Mouse (Mus musculus): ENCODE results near the gene Ext2. TPM values are rescaled to one million over a fixed set of nuclear protein-coding genes. Genes with fewer than 3 reads are reported as not detected.

Ext2 gene
- polyA plus RNA-seq, 1 experiment from 2014 or later: 93.6 TPM

DNA sequence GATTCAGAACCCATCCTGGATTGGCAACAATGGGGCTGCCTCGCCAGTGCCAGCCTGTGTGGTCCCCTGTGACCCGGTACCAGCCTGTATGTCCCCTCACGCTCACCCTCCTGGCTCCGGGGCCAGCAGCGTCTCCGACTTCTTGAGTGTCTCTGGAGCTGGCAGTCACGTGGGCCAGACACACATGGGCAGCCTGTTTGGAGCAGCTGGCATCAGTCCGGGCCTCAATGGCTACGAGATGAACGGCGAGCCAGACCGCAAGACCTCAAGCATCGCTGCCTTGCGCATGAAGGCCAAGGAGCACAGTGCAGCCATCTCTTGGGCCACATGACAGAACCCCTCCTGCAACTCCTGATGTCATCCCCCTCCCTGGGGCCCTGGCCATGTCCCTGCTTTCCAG, 145.1 kb downstream of the Ext2 start:
- ATAC-seq (ENCODE audit: insufficient read depth, low FRiP score): no peak
- Histone ChIP-seq H3K4me2 (ENCODE audit: low read depth, low read length) (no peak overlapping the region), H3K27ac (ENCODE audit: low read length) (no peak overlapping the region), H3K9me3 (replicated peaks; ENCODE audit: control insufficient read depth, low read length) (no peaks in the 10 kb centered on the region), H3K4me3 (replicated peaks; ENCODE audit: low read length) (no peak overlapping the region), H3K27me3 (ENCODE audit: control insufficient read depth, insufficient read depth, low read length) (no peaks in the 10 kb centered on the region), H3K9ac (ENCODE audit: low read length) (no peak overlapping the region), H3K36me3 (ENCODE audit: control insufficient read depth, insufficient read depth, low read length) (no peaks in the 10 kb centered on the region), H3K4me1 (ENCODE audit: control insufficient read depth, insufficient read depth, low read length) (no peaks in the 10 kb centered on the region)
- WGBS: 88% methylated on average over 14 of the region's 14 CpGs

DNA sequence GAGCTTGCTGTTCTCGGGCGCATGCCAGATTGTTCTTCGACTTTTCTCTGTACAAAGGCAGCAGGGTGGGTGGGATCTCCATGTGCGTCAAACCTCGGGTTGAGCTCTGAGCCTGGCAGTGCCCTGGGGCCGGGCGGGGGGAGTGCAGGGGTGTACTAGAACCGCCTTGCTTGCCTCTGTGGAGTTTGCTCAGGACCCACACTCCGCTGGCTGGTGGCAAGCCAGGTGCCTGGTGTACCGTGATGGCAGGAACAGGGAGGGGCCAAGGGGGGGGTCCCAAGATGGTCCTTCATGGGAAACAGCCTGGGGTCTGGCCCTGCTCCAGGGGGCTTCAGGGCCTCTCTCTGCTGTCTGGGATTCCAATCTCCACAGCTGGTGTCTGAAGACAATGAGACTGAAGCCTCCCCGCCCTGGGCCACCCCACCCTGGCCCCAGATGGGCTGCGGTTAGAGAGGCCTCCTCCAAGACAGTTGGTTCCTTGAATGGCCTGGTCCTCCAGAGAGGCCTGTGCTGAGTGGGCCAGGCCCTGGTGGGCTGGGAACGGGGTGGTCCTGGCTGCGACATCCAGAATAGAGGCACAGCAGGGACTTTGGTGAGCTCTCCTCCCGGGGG, 150.7 kb downstream of the Ext2 start:
- 71% methylated on average over 15 of the region's 15 CpGs for WGBS
- Histone ChIP-seq H3K9ac (ENCODE audit: low read length) (no peak overlapping the region; the same call in 1 of the 2 replicates), H3K4me3 (replicated peaks; ENCODE audit: low read length) (no peak overlapping the region), H3K27ac (ENCODE audit: low read length) (no peak overlapping the region), H3K27me3 (ENCODE audit: control insufficient read depth, insufficient read depth, low read length) (no peaks in the 10 kb centered on the region), H3K36me3 (ENCODE audit: control insufficient read depth, insufficient read depth, low read length) (no peaks in the 10 kb centered on the region), H3K4me1 (ENCODE audit: control insufficient read depth, insufficient read depth, low read length) (0 out of 2 replicates have a peak, but pooled peaks cover 3% of the 10 kb centered on the region), H3K4me2 (ENCODE audit: low read depth, low read length) (no peak overlapping the region), H3K9me3 (replicated peaks; ENCODE audit: control insufficient read depth, low read length) (no peaks in the 10 kb centered on the region)
- no peak for ATAC-seq (ENCODE audit: insufficient read depth, low FRiP score)

DNA sequence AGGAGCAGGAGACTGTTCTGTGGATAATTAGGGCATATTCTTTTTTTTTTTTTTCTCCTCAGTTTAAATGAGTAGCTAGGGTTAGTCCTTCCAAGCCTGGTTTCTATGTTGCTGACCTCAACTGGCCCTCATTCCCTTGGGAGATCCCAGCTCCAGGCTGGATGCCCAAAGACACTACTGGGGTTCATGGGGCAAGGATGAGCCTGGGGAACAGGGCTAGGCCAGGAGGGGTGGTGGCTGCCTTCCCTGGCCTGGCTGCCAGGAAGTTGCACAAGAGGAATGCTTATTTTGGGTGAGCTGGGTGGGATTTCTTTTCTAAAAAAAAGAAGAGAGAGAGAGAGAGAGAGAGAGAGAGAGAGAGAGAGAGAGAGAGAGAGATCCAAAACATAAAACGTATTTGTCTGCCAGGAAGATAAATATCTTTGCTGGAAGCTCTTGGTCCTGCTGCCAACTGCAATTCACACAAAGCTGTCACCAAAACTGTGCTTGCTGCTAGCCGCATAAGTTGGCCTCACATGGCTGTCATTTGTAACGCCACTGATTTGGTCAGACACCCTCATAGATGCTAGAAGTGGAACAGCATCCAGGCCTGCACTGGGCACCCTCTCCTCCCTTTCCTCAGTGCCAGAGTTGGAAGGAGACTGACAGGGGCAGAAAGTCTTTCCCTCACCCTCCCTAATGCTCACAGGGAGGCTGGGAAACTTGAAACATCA, 156.1 kb downstream of the Ext2 start:
- no peak overlapping the region for H3K9ac ChIP-seq (ENCODE audit: low read length)
- no peak overlapping the region for H3K4me2 ChIP-seq (ENCODE audit: low read depth, low read length)
- no peak overlapping the region for H3K27ac ChIP-seq (ENCODE audit: low read length)
- no peaks in the 10 kb centered on the region for H3K27me3 ChIP-seq (ENCODE audit: control insufficient read depth, insufficient read depth, low read length)
- H3K4me1 ChIP-seq (ENCODE audit: control insufficient read depth, insufficient read depth, low read length): no peaks in the 10 kb centered on the region
- H3K9me3 ChIP-seq (replicated peaks; ENCODE audit: control insufficient read depth, low read length): no peaks in the 10 kb centered on the region
- ATAC-seq (ENCODE audit: insufficient read depth, low FRiP score): no peak
- H3K4me3 ChIP-seq (replicated peaks; ENCODE audit: low read length): no peak overlapping the region
- H3K36me3 ChIP-seq (ENCODE audit: control insufficient read depth, insufficient read depth, low read length): no peaks in the 10 kb centered on the region
- 45% methylated on average over 3 of the region's 3 CpGs for WGBS

DNA sequence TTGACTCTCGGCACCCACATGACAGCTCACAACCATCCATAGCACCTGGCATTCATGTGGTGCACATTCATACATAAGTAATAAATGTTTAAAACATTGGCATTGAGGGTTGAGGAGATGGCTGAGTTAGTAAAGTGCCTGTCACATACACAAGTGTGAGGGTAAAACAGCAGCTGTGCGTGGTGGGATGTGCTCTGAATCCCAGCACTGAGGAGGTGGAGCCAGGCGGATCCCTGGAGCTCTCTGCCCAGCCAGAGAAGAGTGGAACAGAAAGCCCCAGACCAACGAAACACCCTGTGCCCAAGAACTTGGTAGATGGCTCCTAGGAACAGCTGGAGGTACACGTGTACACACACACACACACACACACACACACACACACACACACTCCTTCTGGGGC, 156.9 kb downstream of the Ext2 start:
- Histone ChIP-seq H3K27me3 (ENCODE audit: control insufficient read depth, insufficient read depth, low read length) (no peaks in the 10 kb centered on the region), H3K27ac (ENCODE audit: low read length) (no peak overlapping the region), H3K4me2 (ENCODE audit: low read depth, low read length) (no peak overlapping the region), H3K9me3 (replicated peaks; ENCODE audit: control insufficient read depth, low read length) (no peaks in the 10 kb centered on the region), H3K4me1 (ENCODE audit: control insufficient read depth, insufficient read depth, low read length) (no peaks in the 10 kb centered on the region), H3K9ac (ENCODE audit: low read length) (no peak overlapping the region), H3K36me3 (ENCODE audit: control insufficient read depth, insufficient read depth, low read length) (no peaks in the 10 kb centered on the region), H3K4me3 (replicated peaks; ENCODE audit: low read length) (no peak overlapping the region)
- 77% methylated on average over 5 of the region's 5 CpGs for WGBS
- no peak for ATAC-seq (ENCODE audit: insufficient read depth, low FRiP score)

DNA sequence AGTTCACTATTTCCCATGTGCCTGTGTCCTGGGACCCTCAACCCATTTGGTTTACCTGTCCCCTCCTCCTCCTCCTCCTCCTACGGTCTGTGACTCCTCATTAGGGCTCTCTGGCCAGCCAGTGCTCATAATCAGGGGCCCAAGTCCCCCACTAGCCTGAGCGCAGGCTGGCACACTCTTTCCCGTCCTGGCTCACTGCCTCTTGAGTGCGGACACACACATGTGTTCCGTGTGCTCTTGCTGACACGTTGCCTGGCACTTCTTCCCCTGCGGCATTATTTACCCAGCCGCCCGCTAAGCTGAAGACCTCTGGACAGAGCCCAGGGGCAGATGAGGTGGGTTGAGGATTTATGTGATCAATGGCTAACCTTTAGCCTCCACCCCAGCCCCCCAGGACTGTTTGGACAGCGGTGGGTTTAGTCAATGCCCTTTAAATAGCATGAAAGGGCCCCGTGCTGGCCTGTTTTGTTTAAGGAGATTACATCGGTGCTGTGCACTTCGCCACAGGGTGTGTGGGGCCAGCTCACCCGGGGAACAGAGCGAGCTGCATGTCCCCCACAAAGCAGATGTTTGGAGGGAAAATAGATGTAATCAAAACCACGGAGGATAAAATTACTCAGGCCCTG, 160.0 kb downstream of the Ext2 start:
- ATAC-seq (ENCODE audit: insufficient read depth, low FRiP score): no peak
- no peaks in the 10 kb centered on the region for H3K27me3 ChIP-seq (ENCODE audit: control insufficient read depth, insufficient read depth, low read length)

DNA sequence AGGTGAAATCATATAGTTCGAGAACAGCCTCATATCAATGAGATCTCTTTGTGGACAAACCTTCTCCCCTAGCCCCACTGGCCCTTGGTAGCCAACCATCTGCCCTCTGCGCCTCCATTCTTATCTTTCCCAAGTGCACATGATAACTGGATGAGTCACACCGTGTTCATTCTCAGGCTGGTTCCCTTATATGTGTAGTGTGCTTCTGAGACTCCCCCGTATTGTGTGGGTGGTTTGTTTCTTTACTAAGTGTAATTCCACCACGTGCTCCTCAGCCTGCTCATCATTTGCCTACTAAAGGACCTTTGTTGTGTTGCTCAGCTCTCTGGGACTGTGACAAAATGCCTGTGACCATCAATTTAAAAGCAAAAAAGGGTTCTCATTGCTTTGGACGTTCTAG, 161.3 kb downstream of the Ext2 start:
- H3K27me3 ChIP-seq (ENCODE audit: control insufficient read depth, insufficient read depth, low read length): no peaks in the 10 kb centered on the region
- no peaks in the 10 kb centered on the region for H3K36me3 ChIP-seq (ENCODE audit: control insufficient read depth, insufficient read depth, low read length)
- no peak overlapping the region for H3K4me2 ChIP-seq (ENCODE audit: low read depth, low read length)
- ATAC-seq (ENCODE audit: insufficient read depth, low FRiP score): no peak
- no peaks in the 10 kb centered on the region for H3K9me3 ChIP-seq (replicated peaks; ENCODE audit: control insufficient read depth, low read length)
- H3K9ac ChIP-seq (ENCODE audit: low read length): no peak overlapping the region
- no peak overlapping the region for H3K4me3 ChIP-seq (replicated peaks; ENCODE audit: low read length)
- H3K4me1 ChIP-seq (ENCODE audit: control insufficient read depth, insufficient read depth, low read length): no peaks in the 10 kb centered on the region
- no peak overlapping the region for H3K27ac ChIP-seq (ENCODE audit: low read length)
- WGBS: 82% methylated on average over 6 of the region's 6 CpGs

More for the DNA sequence above, 160.0 kb downstream of the Ext2 start:
- H3K9me3 ChIP-seq (replicated peaks; ENCODE audit: control insufficient read depth, low read length): no peaks in the 10 kb centered on the region
- no peak overlapping the region for H3K9ac ChIP-seq (ENCODE audit: low read length)
- 24% methylated on average over 16 of the region's 16 CpGs for WGBS
- H3K4me2 ChIP-seq (ENCODE audit: low read depth, low read length): no peak overlapping the region
- H3K36me3 ChIP-seq (ENCODE audit: control insufficient read depth, insufficient read depth, low read length): no peaks in the 10 kb centered on the region
- no peaks in the 10 kb centered on the region for H3K4me1 ChIP-seq (ENCODE audit: control insufficient read depth, insufficient read depth, low read length)
- H3K4me3 ChIP-seq (replicated peaks; ENCODE audit: low read length): no peak overlapping the region
- H3K27ac ChIP-seq (ENCODE audit: low read length): no peak overlapping the region

DNA sequence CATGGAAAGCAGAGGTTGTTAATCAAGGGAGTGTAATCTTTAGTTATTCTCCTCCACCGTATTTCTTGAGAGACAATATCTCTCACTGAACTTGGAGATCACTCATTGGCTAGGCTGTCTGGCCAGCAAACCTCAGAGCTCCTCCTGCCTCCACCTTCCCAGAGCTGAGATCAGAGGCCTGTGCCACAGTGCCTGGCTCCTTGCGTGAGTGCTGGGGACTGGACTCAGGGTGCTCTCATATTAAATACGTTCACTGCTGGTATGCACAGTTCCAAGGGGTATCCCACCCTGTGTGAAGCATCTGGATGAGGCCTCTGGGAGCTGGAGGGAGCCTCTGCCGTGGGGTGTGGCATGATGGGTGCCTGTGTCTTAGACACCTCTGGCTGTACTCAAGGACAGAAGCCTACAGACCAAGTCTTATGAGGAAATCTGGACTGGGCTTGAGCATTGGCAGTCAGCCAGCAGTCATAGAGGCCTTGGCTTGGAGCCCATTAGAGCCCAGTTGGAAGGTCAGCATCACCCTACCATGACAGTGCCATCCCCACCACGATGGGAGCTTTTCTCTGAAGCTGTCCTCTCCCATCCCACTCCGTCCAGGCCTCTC, 162.6 kb downstream of the Ext2 start:
- WGBS: 75% methylated on average over 6 of the region's 6 CpGs
- no peak overlapping the region for H3K9ac ChIP-seq (ENCODE audit: low read length)
- no peak overlapping the region for H3K4me2 ChIP-seq (ENCODE audit: low read depth, low read length)
- H3K4me3 ChIP-seq (replicated peaks; ENCODE audit: low read length): no peak overlapping the region
- no peaks in the 10 kb centered on the region for H3K4me1 ChIP-seq (ENCODE audit: control insufficient read depth, insufficient read depth, low read length)
- no peaks in the 10 kb centered on the region for H3K27me3 ChIP-seq (ENCODE audit: control insufficient read depth, insufficient read depth, low read length)
- no peaks in the 10 kb centered on the region for H3K36me3 ChIP-seq (ENCODE audit: control insufficient read depth, insufficient read depth, low read length)
- no peak for ATAC-seq (ENCODE audit: insufficient read depth, low FRiP score)
- H3K27ac ChIP-seq (ENCODE audit: low read length): no peak overlapping the region
- H3K9me3 ChIP-seq (replicated peaks; ENCODE audit: control insufficient read depth, low read length): no peaks in the 10 kb centered on the region

DNA sequence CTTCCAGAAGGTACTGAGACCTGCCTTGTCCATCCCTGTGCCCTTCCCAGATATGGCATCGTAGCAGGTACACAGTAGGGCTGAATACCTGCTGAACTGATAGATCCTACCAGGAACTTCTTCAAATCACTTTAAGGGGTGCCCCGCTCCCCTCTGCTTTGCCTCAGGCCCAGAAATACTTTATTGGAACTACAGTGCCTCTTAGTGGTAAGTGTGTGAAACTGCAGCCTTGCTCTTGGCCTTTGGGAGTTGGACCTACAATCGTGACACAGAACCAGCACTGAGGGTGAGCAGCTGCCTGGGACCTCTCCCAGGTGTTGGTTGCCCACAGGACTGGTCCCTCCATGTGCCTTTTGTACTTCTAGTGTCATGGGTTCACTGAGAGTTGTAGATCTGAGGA, 163.4 kb downstream of the Ext2 start:
- no peaks in the 10 kb centered on the region for H3K36me3 ChIP-seq (ENCODE audit: control insufficient read depth, insufficient read depth, low read length)
- H3K4me3 ChIP-seq (replicated peaks; ENCODE audit: low read length): no peak overlapping the region
- ATAC-seq (ENCODE audit: insufficient read depth, low FRiP score): no peak
- 31% methylated on average over 3 of the region's 3 CpGs for WGBS
- no peaks in the 10 kb centered on the region for H3K4me1 ChIP-seq (ENCODE audit: control insufficient read depth, insufficient read depth, low read length)
- no peak overlapping the region for H3K27ac ChIP-seq (ENCODE audit: low read length)
- no peaks in the 10 kb centered on the region for H3K9me3 ChIP-seq (replicated peaks; ENCODE audit: control insufficient read depth, low read length)
- H3K4me2 ChIP-seq (ENCODE audit: low read depth, low read length): no peak overlapping the region
- no peaks in the 10 kb centered on the region for H3K27me3 ChIP-seq (ENCODE audit: control insufficient read depth, insufficient read depth, low read length)
- H3K9ac ChIP-seq (ENCODE audit: low read length): no peak overlapping the region

Data from stomach, embryonic 16.5 days (tissue).